Mouse (Mus musculus): ENCODE results near the gene Srpx2. TPM values are rescaled to one million over a fixed set of nuclear protein-coding genes. Genes with fewer than 3 reads are reported as not detected.

The Srpx2 gene
- polyA plus RNA-seq (2014; fragmentation: Illumina TruSeq; extraction: RNeasy Lipid Tissue Mini Kit (QIAGEN cat#74804); ENCODE audit: low read depth, low replicate concordance): 6.9 TPM

DNA sequence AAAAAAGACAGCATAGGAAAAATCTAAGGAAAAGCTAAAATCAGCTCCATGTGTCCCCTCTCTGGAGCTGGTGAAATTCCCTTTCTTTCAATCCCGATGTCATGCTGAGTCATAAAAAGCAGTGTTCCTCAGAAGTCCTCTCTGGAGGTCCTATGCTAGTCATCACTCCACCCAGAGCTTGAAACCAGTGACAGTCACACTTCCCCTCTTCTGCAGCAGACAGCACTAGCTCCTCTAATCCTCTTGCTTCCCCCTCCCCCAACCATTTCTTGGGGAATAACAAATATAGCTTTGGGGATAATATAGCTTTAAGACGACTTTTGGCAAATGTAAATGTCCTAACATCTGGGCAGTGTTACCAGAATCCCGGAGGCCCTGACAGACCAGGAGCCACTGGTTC is at the start of gene Srpx2:
Gene Srpx2, plus strand, starts transcription at position 166 of the 400 bp plus-strand sequence.

GRCm38 (mm10) chrX:133898014-133898542 is 10.1 kb upstream of the Srpx2 start, which contains the start of gene Tspan6:
Gene Tspan6, minus strand, starts transcription at chrX:133898429.

GRCm38 (mm10) chrX:133981231-133982002 is 73.2 kb downstream of the Srpx2 start, which contains the start of gene Sytl4:
Gene Sytl4, minus strand, starts transcription at chrX:133981812.

Other genes starting within 250 kb of the Srpx2 start
- 2.4 TPM for gene Pcdh19, start 219.4 kb upstream of the Srpx2 start, polyA plus RNA-seq (2014; fragmentation: Illumina TruSeq; extraction: RNeasy Lipid Tissue Mini Kit (QIAGEN cat#74804); ENCODE audit: low read depth, low replicate concordance)
- not detected for gene Tnmd, start 57.4 kb upstream of the Srpx2 start, polyA plus RNA-seq (2014; fragmentation: Illumina TruSeq; extraction: RNeasy Lipid Tissue Mini Kit (QIAGEN cat#74804); ENCODE audit: low read depth, low replicate concordance)
- 34.5 TPM for gene Tspan6, start 10.0 kb upstream of the Srpx2 start, polyA plus RNA-seq (2014; fragmentation: Illumina TruSeq; extraction: RNeasy Lipid Tissue Mini Kit (QIAGEN cat#74804); ENCODE audit: low read depth, low replicate concordance)
- 27.1 TPM for gene Sytl4, start 73.4 kb downstream of the Srpx2 start, polyA plus RNA-seq (2014; fragmentation: Illumina TruSeq; extraction: RNeasy Lipid Tissue Mini Kit (QIAGEN cat#74804); ENCODE audit: low read depth, low replicate concordance)
- 60.3 TPM for gene Cstf2, start 150.8 kb downstream of the Srpx2 start, polyA plus RNA-seq (2014; fragmentation: Illumina TruSeq; extraction: RNeasy Lipid Tissue Mini Kit (QIAGEN cat#74804); ENCODE audit: low read depth, low replicate concordance)